Mouse (Mus musculus): Measurements from ENCODE around the gene Gm29427. TPM values are rescaled to one million over a fixed set of nuclear protein-coding genes. Genes with fewer than 3 reads are reported as not detected.

Gene Gm29427
- polyA plus RNA-seq, 1 experiment from 2014 or later: not detected

DNA sequence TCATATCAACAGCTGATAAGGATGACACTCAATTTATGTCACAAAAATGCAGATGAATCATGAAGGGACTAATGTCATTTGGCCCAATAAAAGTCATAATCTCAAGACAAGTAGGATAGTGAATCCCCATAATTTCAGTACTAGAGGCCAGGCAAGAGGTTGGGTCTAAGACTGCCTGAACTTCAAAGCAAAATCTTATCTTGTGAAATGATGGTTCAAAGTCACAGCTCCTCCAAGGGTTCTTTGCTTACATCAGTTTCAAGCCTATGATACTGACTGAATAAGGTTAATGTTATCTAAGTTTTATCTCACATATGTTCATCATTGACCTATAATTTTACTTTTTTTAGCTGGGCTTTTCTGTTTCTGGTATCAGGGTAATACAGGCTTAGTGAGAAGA, 74.6 kb downstream of the Gm29427 start:
- no peak for ATAC-seq (ENCODE audit: insufficient number of reproducible peaks, low FRiP score, low TSS enrichment, low read depth)
- H3K4me3 ChIP-seq (replicated peaks): no peak overlapping the region
- H3K27me3 ChIP-seq: no peaks in the 10 kb centered on the region
- H3K9ac ChIP-seq: no peak overlapping the region
- no peaks in the 10 kb centered on the region for H3K36me3 ChIP-seq
- H3K4me2 ChIP-seq (replicated peaks): no peak overlapping the region
- no peaks in the 10 kb centered on the region for H3K9me3 ChIP-seq (replicated peaks)
- no peaks in the 10 kb centered on the region for H3K4me1 ChIP-seq
- no peak overlapping the region for H3K27ac ChIP-seq (replicated peaks)

DNA sequence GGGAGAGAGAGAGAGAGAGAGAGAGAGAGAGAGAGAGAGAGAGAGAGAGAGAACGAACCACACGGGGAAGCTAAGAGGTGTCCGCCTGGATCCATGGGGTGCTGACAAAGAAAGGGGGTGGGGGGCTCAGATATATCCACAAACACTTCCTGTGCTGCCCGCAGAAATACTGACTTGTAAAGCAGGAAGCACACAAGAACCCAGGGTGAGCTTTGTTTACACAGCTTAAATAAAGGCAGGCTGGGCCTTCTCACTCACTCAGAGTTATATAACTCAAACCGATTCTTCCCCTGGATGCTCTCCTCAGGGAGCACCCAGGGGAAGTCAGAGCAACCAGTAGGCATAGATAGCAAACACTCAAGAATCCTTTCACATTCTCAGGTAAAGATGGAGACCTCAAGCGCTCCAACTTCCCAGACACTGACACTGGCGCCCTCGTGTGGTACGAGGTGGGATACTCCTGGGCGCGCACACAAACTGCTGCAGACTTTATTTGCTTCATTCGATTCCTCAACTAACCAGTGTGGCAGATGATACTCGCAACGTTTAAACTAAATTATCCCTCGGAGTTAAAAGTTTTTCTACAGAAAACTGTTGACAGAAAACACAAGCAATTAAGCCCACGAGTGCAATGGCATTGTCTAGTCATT, 81.7 kb downstream of the Gm29427 start:
- H3K27ac ChIP-seq (replicated peaks): no peak overlapping the region

DNA sequence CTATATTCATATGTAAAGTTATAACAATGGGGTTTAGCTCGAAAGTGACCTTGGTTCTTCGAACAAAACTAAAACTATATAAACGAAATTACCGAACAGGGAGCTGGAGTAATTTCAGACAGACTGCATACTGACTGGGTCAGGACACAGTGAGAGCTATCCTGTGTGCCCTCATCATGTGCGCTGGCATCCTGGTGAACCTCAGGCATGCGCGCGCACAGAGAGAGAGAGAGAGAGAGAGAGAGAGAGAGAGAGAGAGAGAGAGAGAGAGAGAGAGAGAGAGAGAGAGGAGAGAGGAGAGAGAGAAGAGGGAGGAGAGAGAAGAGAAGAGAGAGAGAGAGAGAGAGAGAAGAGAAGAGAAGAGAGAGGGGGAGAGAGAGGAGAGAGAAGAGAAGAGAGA, 82.3 kb downstream of the Gm29427 start:
- Histone ChIP-seq H3K9ac (no peak overlapping the region), H3K9me3 (replicated peaks) (no peaks in the 10 kb centered on the region), H3K4me3 (replicated peaks) (no peak overlapping the region), H3K36me3 (no peaks in the 10 kb centered on the region), H3K4me2 (replicated peaks) (no peak overlapping the region), H3K4me1 (no peaks in the 10 kb centered on the region), H3K27me3 (no peaks in the 10 kb centered on the region), H3K27ac (replicated peaks) (no peak overlapping the region)
- ATAC-seq (ENCODE audit: insufficient number of reproducible peaks, low FRiP score, low TSS enrichment, low read depth): no peak
- 88% methylated on average over 8 of the region's 8 CpGs for WGBS

More for the DNA sequence above, 81.7 kb downstream of the Gm29427 start:
- Histone ChIP-seq H3K27me3 (no peaks in the 10 kb centered on the region), H3K4me1 (no peaks in the 10 kb centered on the region), H3K36me3 (no peaks in the 10 kb centered on the region), H3K9ac (no peak overlapping the region), H3K4me3 (replicated peaks) (no peak overlapping the region), H3K9me3 (replicated peaks) (no peaks in the 10 kb centered on the region), H3K4me2 (replicated peaks) (no peak overlapping the region)
- no peak for ATAC-seq (ENCODE audit: insufficient number of reproducible peaks, low FRiP score, low TSS enrichment, low read depth)
- WGBS: 28% methylated on average over 16 of the region's 16 CpGs

DNA sequence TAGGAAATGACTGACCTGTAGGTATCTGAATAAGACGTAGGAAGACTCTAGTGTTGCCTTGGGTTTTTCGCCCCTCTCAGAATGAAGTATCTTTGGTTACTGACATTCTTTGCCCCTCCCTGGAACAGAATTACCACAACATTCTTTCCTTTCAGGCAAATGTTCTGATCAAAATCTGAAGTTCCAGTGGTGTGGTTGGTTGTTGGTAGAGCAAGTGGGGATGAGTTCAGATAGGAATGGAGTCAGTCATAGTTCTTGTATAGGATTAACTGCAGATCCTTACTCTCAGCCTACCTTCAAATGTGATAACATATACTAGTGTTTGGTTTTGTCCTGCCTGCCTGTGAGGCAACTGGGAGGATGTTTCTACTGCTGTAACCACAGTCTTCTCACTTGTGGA, 86.1 kb downstream of the Gm29427 start, which contains the start of gene Zp3r:
Zp3r (minus strand) TSS at position 101 of the 400 bp plus-strand sequence.
- Histone ChIP-seq H3K4me1 (no peaks in the 10 kb centered on the region), H3K9me3 (replicated peaks) (no peaks in the 10 kb centered on the region), H3K27ac (replicated peaks) (no peak within 1 kb of the TSS), H3K27me3 (no peaks in the 10 kb centered on the region), H3K4me2 (replicated peaks) (no peak within 1 kb of the TSS), H3K36me3 (no peaks in the 10 kb centered on the region), H3K9ac (no peak within 1 kb of the TSS), H3K4me3 (replicated peaks) (no peak within 1 kb of the TSS)
- no peak for ATAC-seq (ENCODE audit: insufficient number of reproducible peaks, low FRiP score, low TSS enrichment, low read depth)
- 90% methylated on average over 2 of the region's 2 CpGs for WGBS

Other genes starting within 250 kb of the Gm29427 start
- gene Zp3r, start 86.2 kb downstream of the Gm29427 start, polyA plus RNA-seq (2015; fragmentation: Nextera tagmentation; extraction: Ambion mirVana): not detected in 2 replicates
- not detected in 2 replicates for gene C4bp, start 54.2 kb downstream of the Gm29427 start, polyA plus RNA-seq (2015; fragmentation: Nextera tagmentation; extraction: Ambion mirVana)
- 11.8 and 14.9 TPM in 2 replicates for gene Yod1, start 1.5 kb upstream of the Gm29427 start, polyA plus RNA-seq (2015; fragmentation: Nextera tagmentation; extraction: Ambion mirVana)
- gene Pfkfb2, start 13.5 kb upstream of the Gm29427 start, polyA plus RNA-seq (2015; fragmentation: Nextera tagmentation; extraction: Ambion mirVana): 9.2 and 10.1 TPM in 2 replicates
- 12.7 and 14.3 TPM in 2 replicates for gene AA986860, start 16.2 kb upstream of the Gm29427 start, polyA plus RNA-seq (2015; fragmentation: Nextera tagmentation; extraction: Ambion mirVana)
- 0.62 and 0.67 TPM in 2 replicates for gene Fcamr, start 85.1 kb upstream of the Gm29427 start, polyA plus RNA-seq (2015; fragmentation: Nextera tagmentation; extraction: Ambion mirVana)
- gene Pigr, start 110.9 kb upstream of the Gm29427 start, polyA plus RNA-seq (2015; fragmentation: Nextera tagmentation; extraction: Ambion mirVana): 0.08 TPM in 2 replicates
- not detected in 2 replicates for gene Fcmr, start 149.9 kb upstream of the Gm29427 start, polyA plus RNA-seq (2015; fragmentation: Nextera tagmentation; extraction: Ambion mirVana)
- not detected in 2 replicates for gene Il24, start 171.7 kb upstream of the Gm29427 start, polyA plus RNA-seq (2015; fragmentation: Nextera tagmentation; extraction: Ambion mirVana)
- gene Il20, start 195.7 kb upstream of the Gm29427 start, polyA plus RNA-seq (2015; fragmentation: Nextera tagmentation; extraction: Ambion mirVana): not detected in 2 replicates
- not detected in 2 replicates for gene Il19, start 224.3 kb upstream of the Gm29427 start, polyA plus RNA-seq (2015; fragmentation: Nextera tagmentation; extraction: Ambion mirVana)